Mouse (Mus musculus) liver, adult 2 months (tissue): Measurements from ENCODE around the gene Cdv3.

ENCODE experiments used
- CTCF ChIP-seq: fragments of 200-500 bp; IDR thresholded peaks from 2 replicates; pipeline ENCODE4 v1.5.1; 2011; ENCODE audit warnings: low read depth, low read length, control low read depth
- POLR2A ChIP-seq: fragments of 200-500 bp; IDR thresholded peaks from 2 replicates; pipeline ENCODE4 v1.6.1; 2011; ENCODE audit warnings: low read length, control low read depth; ENCODE audit not compliant: insufficient read depth; ENCODE audit errors: extremely low read depth

- no peak for TF ChIP-seq CTCF
- TF ChIP-seq POLR2A, result no peak
Measured at GRCm38 (mm10) chr9:103305332-103306041, 60.2 kb downstream of the Cdv3 start.
